Mouse (Mus musculus): Measurements from ENCODE around the gene Rap1b. TPM values are rescaled to one million over a fixed set of nuclear protein-coding genes. Genes with fewer than 3 reads are reported as not detected.

The Rap1b gene
- polyA plus RNA-seq, 1 experiment from 2014 or later: 185 TPM

DNA sequence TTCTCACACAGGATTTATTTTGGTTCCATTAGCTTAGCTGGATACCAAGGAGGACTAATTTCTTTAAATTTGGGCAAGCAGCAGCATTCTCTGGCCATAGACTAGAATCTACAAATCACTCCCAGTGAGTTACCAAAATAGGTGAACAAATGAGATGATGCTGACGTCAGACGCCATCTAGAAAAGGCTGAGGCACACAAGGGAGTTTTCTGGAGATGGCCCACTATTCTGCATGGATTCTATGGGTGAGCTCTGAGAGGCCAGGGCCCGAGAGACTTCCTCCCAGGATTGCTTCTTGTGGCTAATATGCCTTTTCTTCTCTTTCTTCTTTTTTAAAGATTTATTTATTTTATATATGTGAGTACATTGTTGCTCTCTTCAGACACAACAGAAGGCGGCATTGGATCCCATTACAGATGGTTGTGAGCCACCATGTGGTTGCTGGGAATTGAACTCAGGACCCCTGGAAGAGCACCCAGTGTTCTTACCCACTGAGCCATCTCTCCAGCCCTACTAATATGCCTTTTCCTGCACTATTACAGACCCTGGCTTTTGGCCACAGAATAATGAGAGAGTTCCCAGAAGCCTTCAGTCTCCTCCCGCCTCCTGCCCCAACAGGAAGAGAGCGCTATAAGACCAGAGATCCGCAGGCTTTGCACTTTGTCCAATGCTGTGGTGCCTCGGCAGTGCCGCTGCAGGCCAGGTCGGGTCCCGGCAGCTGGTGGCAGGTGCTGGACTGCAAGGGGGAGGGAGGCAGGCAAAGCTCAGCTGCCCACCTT lies 80.5 kb downstream of the Rap1b start:
- WGBS (ENCODE audit: insufficient replicate concordance): 86% methylated on average over 11 of the region's 11 CpGs

DNA sequence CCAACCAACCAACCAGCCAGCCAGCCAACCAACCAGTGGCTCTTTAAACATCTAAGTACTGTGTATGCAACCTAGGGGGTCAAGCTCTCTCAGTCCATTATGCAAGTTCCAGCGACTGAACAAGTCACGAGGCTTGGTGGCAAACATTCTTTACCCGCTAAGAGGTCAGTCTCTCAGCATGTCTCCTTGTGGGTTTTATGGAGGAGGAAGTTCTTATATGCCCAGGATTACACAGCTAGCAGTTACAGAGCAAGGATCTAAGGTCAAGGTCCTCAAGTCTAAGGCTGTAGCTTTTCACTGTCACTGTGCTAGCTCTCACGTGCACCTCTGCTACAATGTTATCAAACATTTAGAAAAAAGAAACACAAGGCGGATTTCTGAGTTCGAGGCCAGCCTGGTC lies 81.2 kb downstream of the Rap1b start:
- H3K9ac ChIP-seq: no peak overlapping the region

More for the DNA sequence above, 80.5 kb downstream of the Rap1b start:
- no peaks in the 10 kb centered on the region for H3K4me1 ChIP-seq
- H3K4me2 ChIP-seq: no peak overlapping the region
- no peaks in the 10 kb centered on the region for H3K27me3 ChIP-seq (replicated peaks)
- no peak overlapping the region for H3K9ac ChIP-seq
- H3K27ac ChIP-seq: no peak overlapping the region
- no peak for ATAC-seq
- H3K4me3 ChIP-seq: no peak overlapping the region
- no peaks in the 10 kb centered on the region for H3K9me3 ChIP-seq (replicated peaks)
- H3K36me3 ChIP-seq: peaks cover 95% of the 10 kb centered on the region

More for the DNA sequence above, 81.2 kb downstream of the Rap1b start:
- 84% methylated on average over 6 of the region's 6 CpGs for WGBS (ENCODE audit: insufficient replicate concordance)
- Histone ChIP-seq H3K4me1 (no peaks in the 10 kb centered on the region), H3K27me3 (replicated peaks) (no peaks in the 10 kb centered on the region), H3K27ac (no peak overlapping the region), H3K4me2 (no peak overlapping the region), H3K36me3 (peaks cover 95% of the 10 kb centered on the region), H3K9me3 (replicated peaks) (no peaks in the 10 kb centered on the region), H3K4me3 (no peak overlapping the region)
- no peak for ATAC-seq

Other genes starting within 250 kb of the Rap1b start
- 29.8 and 30.7 TPM in 2 replicates for gene Cpm, start 216.5 kb downstream of the Rap1b start, polyA plus RNA-seq (2016; fragmentation: Nextera tagmentation; extraction: Ambion mirVana)
- gene Mdm2, start 135.3 kb downstream of the Rap1b start, polyA plus RNA-seq (2016; fragmentation: Nextera tagmentation; extraction: Ambion mirVana): 35.6 and 36.9 TPM in 2 replicates
- 5.2 and 5.3 TPM in 2 replicates for gene Slc35e3, start 99.7 kb downstream of the Rap1b start, polyA plus RNA-seq (2016; fragmentation: Nextera tagmentation; extraction: Ambion mirVana)
- 80.3 and 81.3 TPM in 2 replicates for gene Nup107, start 53.3 kb downstream of the Rap1b start, polyA plus RNA-seq (2016; fragmentation: Nextera tagmentation; extraction: Ambion mirVana)

Data from liver, embryonic 12.5 days (tissue).